Mouse (Mus musculus) liver, embryonic 12.5 days (tissue): Measurements from ENCODE around the gene Kcnk1. TPM values are rescaled to one million over a fixed set of nuclear protein-coding genes. Genes with fewer than 3 reads are reported as not detected.

Source experiments
- ATAC-seq: fragments of 200-750 bp; cut with Nextera tagmentation; 2 replicates; pipeline ENCODE4 v1.8.0; 2017; ENCODE audit warnings: moderate number of reproducible peaks, mild to moderate bottlenecking, moderate library complexity
- H3K27ac ChIP-seq: fragments of 300-500 bp; sonication (generic); 2 replicates; pipeline ENCODE4 v1.5.1; 2016; ENCODE audit warnings: mild to moderate bottlenecking
- H3K27me3 ChIP-seq: fragments of 300-500 bp; sonication (generic); replicated peaks from 2 replicates; pipeline ENCODE4 v1.6.1; 2016; ENCODE audit warnings: mild to moderate bottlenecking, moderate library complexity
- H3K36me3 ChIP-seq: fragments of 300-500 bp; sonication (generic); 2 replicates; pipeline ENCODE4 v1.6.1; 2016; ENCODE audit warnings: mild to moderate bottlenecking, moderate library complexity
- H3K4me1 ChIP-seq: fragments of 300-500 bp; sonication (generic); 2 replicates; pipeline ENCODE4 v1.6.1; 2016
- H3K4me2 ChIP-seq: fragments of 300-500 bp; sonication (generic); 2 replicates; pipeline ENCODE4 v1.6.1; 2016; ENCODE audit warnings: mild to moderate bottlenecking, moderate library complexity
- H3K4me3 ChIP-seq: fragments of 300-500 bp; sonication (generic); 2 replicates; pipeline ENCODE4 v1.5.1; 2016; ENCODE audit warnings: mild to moderate bottlenecking, moderate library complexity
- H3K9ac ChIP-seq: fragments of 300-500 bp; sonication (generic); 2 replicates; pipeline ENCODE4 v1.6.1; 2016; ENCODE audit warnings: mild to moderate bottlenecking, moderate library complexity
- H3K9me3 ChIP-seq: fragments of 300-500 bp; sonication (generic); replicated peaks from 2 replicates; pipeline ENCODE4 v1.6.1; 2016; ENCODE audit warnings: mild to moderate bottlenecking, moderate library complexity
- WGBS: fragments of 180-500 bp; shearing (Covaris S2); methylation state at CpG from one replicate; pipeline ENCODE4 v1.1.7; 2016; ENCODE audit not compliant: insufficient replicate concordance; 5-methylcytosine and 5-hydroxymethylcytosine counted together
- polyA plus RNA-seq: library from polyadenylated mRNA; unstranded; fragments of >200 nt; fragmentation: Nextera tagmentation; extraction: Ambion mirVana; gene quantifications from 2 replicates; pipeline ENCODE4 v1.2.1, GENCODE M21; 2016

Gene Kcnk1
- polyA plus RNA-seq, result 0.66 and 0.78 TPM in 2 replicates

- Histone ChIP-seq H3K27me3 (peaks cover 79% of the 10 kb centered on the region), H3K4me1 (no peaks in the 10 kb centered on the region), H3K9ac (no peak within 1 kb of the TSS), H3K27ac (no peak within 1 kb of the TSS), H3K36me3 (no peaks in the 10 kb centered on the region), H3K4me2 (peak within 1 kb of the TSS; percentile 59), H3K9me3 (no peaks in the 10 kb centered on the region), H3K4me3 (peak within 1 kb of the TSS; percentile 35)
- ATAC-seq, result no peak
- WGBS, result 4% methylated on average over 66 of the region's 73 CpGs
Measured at GRCm38 (mm10) chr8:125995101-125995986, at the start of gene Kcnk1. Kcnk1 (plus strand) TSS chr8:125995170.

GRCm38 (mm10) chr8:125948696-125949308 is 46.2 kb upstream of the Kcnk1 start:
- Histone ChIP-seq H3K4me3 (no peak overlapping the region), H3K27ac (no peak overlapping the region), H3K9me3 (no peaks in the 10 kb centered on the region), H3K4me1 (no peaks in the 10 kb centered on the region), H3K36me3 (no peaks in the 10 kb centered on the region), H3K27me3 (peaks cover 10% of the 10 kb centered on the region; the same call in 1 of the 2 replicates), H3K9ac (no peak overlapping the region), H3K4me2 (no peak overlapping the region)
- 63% methylated on average over 9 of the region's 9 CpGs for WGBS
- ATAC-seq, result no peak

GRCm38 (mm10) chr8:125950007-125950940 is 44.7 kb upstream of the Kcnk1 start:
- ATAC-seq, result peak; percentile 80
- no peak overlapping the region for H3K9ac ChIP-seq
- no peak overlapping the region for H3K4me3 ChIP-seq
- H3K4me2 ChIP-seq, result no peak overlapping the region
- no peaks in the 10 kb centered on the region for H3K4me1 ChIP-seq
- WGBS, result 18% methylated on average over 23 of the region's 23 CpGs
- H3K27ac ChIP-seq, result no peak overlapping the region
- H3K36me3 ChIP-seq, result no peaks in the 10 kb centered on the region
- no peaks in the 10 kb centered on the region for H3K9me3 ChIP-seq
- peaks cover 14% of the 10 kb centered on the region; the same call in 1 of the 2 replicates for H3K27me3 ChIP-seq

- 10% methylated on average over 11 of the region's 11 CpGs for WGBS
Measured at GRCm38 (mm10) chr8:125955671-125956070, 39.3 kb upstream of the Kcnk1 start.

GRCm38 (mm10) chr8:125956796-125957195 is 38.2 kb upstream of the Kcnk1 start:
- 67% methylated on average over 9 of the region's 9 CpGs for WGBS
- no peak for ATAC-seq

More at GRCm38 (mm10) chr8:125955671-125956070, 39.3 kb upstream of the Kcnk1 start:
- Histone ChIP-seq H3K4me3 (no peak overlapping the region), H3K27ac (no peak overlapping the region), H3K27me3 (peaks cover 23% of the 10 kb centered on the region; the same call in 1 of the 2 replicates), H3K36me3 (no peaks in the 10 kb centered on the region), H3K4me2 (no peak overlapping the region), H3K9me3 (0 out of 2 replicates have a peak, but pooled peaks cover 1% of the 10 kb centered on the region), H3K4me1 (no peaks in the 10 kb centered on the region), H3K9ac (no peak overlapping the region)
- no peak for ATAC-seq

GRCm38 (mm10) chr8:125957226-125957993 is 37.6 kb upstream of the Kcnk1 start:
- Histone ChIP-seq H3K4me2 (no peak overlapping the region), H3K27ac (no peak overlapping the region), H3K4me3 (no peak overlapping the region), H3K4me1 (no peaks in the 10 kb centered on the region), H3K9me3 (0 out of 2 replicates have a peak, but pooled peaks cover 5% of the 10 kb centered on the region), H3K27me3 (0 out of 2 replicates have a peak, but pooled peaks cover 17% of the 10 kb centered on the region), H3K36me3 (no peaks in the 10 kb centered on the region), H3K9ac (no peak overlapping the region)
- no peak for ATAC-seq
- 68% methylated on average over 13 of the region's 13 CpGs for WGBS

More at GRCm38 (mm10) chr8:125956796-125957195, 38.2 kb upstream of the Kcnk1 start:
- H3K27me3 ChIP-seq, result 0 out of 2 replicates have a peak, but pooled peaks cover 17% of the 10 kb centered on the region
- 0 out of 2 replicates have a peak, but pooled peaks cover 5% of the 10 kb centered on the region for H3K9me3 ChIP-seq
- no peak overlapping the region for H3K4me2 ChIP-seq
- H3K9ac ChIP-seq, result no peak overlapping the region
- no peak overlapping the region for H3K4me3 ChIP-seq
- no peaks in the 10 kb centered on the region for H3K4me1 ChIP-seq
- no peaks in the 10 kb centered on the region for H3K36me3 ChIP-seq
- H3K27ac ChIP-seq, result no peak overlapping the region

GRCm38 (mm10) chr8:125957994-125958368 is 37.0 kb upstream of the Kcnk1 start:
- peaks cover 20% of the 10 kb centered on the region for H3K27me3 ChIP-seq
- no peak for ATAC-seq
- H3K4me1 ChIP-seq, result no peaks in the 10 kb centered on the region
- no peaks in the 10 kb centered on the region for H3K36me3 ChIP-seq
- no peak overlapping the region for H3K27ac ChIP-seq
- WGBS, result 32% methylated on average over 1 of the region's 1 CpGs
- 0 out of 2 replicates have a peak, but pooled peaks cover 5% of the 10 kb centered on the region for H3K9me3 ChIP-seq
- H3K9ac ChIP-seq, result no peak overlapping the region
- no peak overlapping the region for H3K4me2 ChIP-seq
- H3K4me3 ChIP-seq, result no peak overlapping the region

- H3K9me3 ChIP-seq, result 0 out of 2 replicates have a peak, but pooled peaks cover 5% of the 10 kb centered on the region
- no peak overlapping the region for H3K9ac ChIP-seq
- no peak overlapping the region for H3K4me3 ChIP-seq
- H3K36me3 ChIP-seq, result no peaks in the 10 kb centered on the region
- H3K4me1 ChIP-seq, result no peaks in the 10 kb centered on the region
- no peak overlapping the region for H3K27ac ChIP-seq
- H3K27me3 ChIP-seq, result peaks cover 31% of the 10 kb centered on the region
- ATAC-seq, result no peak
- H3K4me2 ChIP-seq, result no peak overlapping the region
- 30% methylated on average over 4 of the region's 4 CpGs for WGBS
Measured at GRCm38 (mm10) chr8:125959363-125959771, 35.6 kb upstream of the Kcnk1 start.

GRCm38 (mm10) chr8:125960037-125960436 is 34.9 kb upstream of the Kcnk1 start:
- no peak for ATAC-seq
- H3K4me3 ChIP-seq, result no peak overlapping the region
- no peak overlapping the region for H3K4me2 ChIP-seq
- WGBS, result 60% methylated on average over 8 of the region's 8 CpGs
- H3K9me3 ChIP-seq, result 0 out of 2 replicates have a peak, but pooled peaks cover 5% of the 10 kb centered on the region
- no peaks in the 10 kb centered on the region for H3K36me3 ChIP-seq
- H3K4me1 ChIP-seq, result no peaks in the 10 kb centered on the region
- H3K27ac ChIP-seq, result no peak overlapping the region
- peaks cover 35% of the 10 kb centered on the region for H3K27me3 ChIP-seq
- H3K9ac ChIP-seq, result no peak overlapping the region

- Histone ChIP-seq H3K4me1 (no peaks in the 10 kb centered on the region), H3K9me3 (0 out of 2 replicates have a peak, but pooled peaks cover 5% of the 10 kb centered on the region), H3K27ac (no peak overlapping the region), H3K4me3 (no peak overlapping the region), H3K36me3 (no peaks in the 10 kb centered on the region), H3K9ac (no peak overlapping the region), H3K27me3 (peaks cover 43% of the 10 kb centered on the region), H3K4me2 (no peak overlapping the region)
- ATAC-seq, result no peak
- WGBS, result 78% methylated on average over 6 of the region's 6 CpGs
Measured at GRCm38 (mm10) chr8:125961790-125962189, 33.2 kb upstream of the Kcnk1 start.
